Comparison of ENCODE assay signal across 8 mouse cellular contexts in genomic region chr8:119909944-119910546, GRCm38 (mm10). TPM values are rescaled to one million over a fixed set of nuclear protein-coding genes. Genes with fewer than 3 reads are reported as not detected.
A peak's percentile ranks its signal among the peaks of the same experiment; 100 is the strongest.
DNase-seq lines count a peak whose midpoint lies in the region; ATAC-seq and TF ChIP-seq lines count a peak whose summit lies in the region.

Usp10 (plus strand) TSS chr8:119910360.

- peak; percentile 43 for DNase-seq in cerebellum, adult 9-11 months
- DNase-seq in cerebellum, postnatal 36 days = no peak
- DNase-seq in left cerebral cortex, postnatal 10 days (ENCODE audit: extremely low spot score in 1 of 2, low spot score in 2 of 2) = no peak
- peak; percentile 44 for DNase-seq in midbrain, postnatal 0 days (ENCODE audit: low spot score)
- no peak for DNase-seq in adipocyte (ENCODE audit: low spot score)

- 30% methylated on average over 13 of the region's 13 CpGs for WGBS in heart, embryonic 12.5 days
- WGBS in midbrain, postnatal 0 days = 23% methylated on average over 13 of the region's 13 CpGs

- peak within 1 kb of the TSS; percentile 95 for H3K4me2 ChIP-seq in heart, embryonic 12.5 days
- peak within 1 kb of the TSS; percentile 74 for H3K4me2 ChIP-seq in midbrain, postnatal 0 days (ENCODE audit: low read depth, low read length, poor library complexity, severe bottlenecking)

- no peaks in the 10 kb centered on the region for H3K9me3 ChIP-seq in heart, embryonic 12.5 days (replicated peaks)
- no peaks in the 10 kb centered on the region for H3K9me3 ChIP-seq in midbrain, postnatal 0 days (ENCODE audit: low read length)

- no peak for TF ChIP-seq CTCF in C2C12 (IDR thresholded peaks at IDR 0.05; ENCODE audit: control insufficient read depth, insufficient read depth, insufficient read length)
- TF ChIP-seq CTCF in cortical plate, adult 2 months (IDR thresholded peaks at IDR 0.05; ENCODE audit: extremely low read depth, insufficient read depth, low read length) = no peak
- TF ChIP-seq CTCF in midbrain, postnatal 0 days (IDR thresholded peaks at IDR 0.05) = no peak

- TF ChIP-seq POLR2A in cortical plate, adult 2 months (IDR thresholded peaks at IDR 0.05; ENCODE audit: extremely low read depth, insufficient read depth, low read length) = no peak

- peak within 1 kb of the TSS; percentile 94 for H3ac ChIP-seq in C2C12 (ENCODE audit: control insufficient read depth, insufficient read length, low read depth)

- peak within 1 kb of the TSS; percentile 75 for H3K4me3 ChIP-seq in C2C12 (ENCODE audit: insufficient read depth, poor library complexity, severe bottlenecking)
- peak within 1 kb of the TSS; percentile 69 for H3K4me3 ChIP-seq in cortical plate, adult 2 months (ENCODE audit: insufficient read depth, low read length)
- H3K4me3 ChIP-seq in heart, embryonic 12.5 days = peak within 1 kb of the TSS; percentile 84
- peak within 1 kb of the TSS; percentile 50 for H3K4me3 ChIP-seq in midbrain, postnatal 0 days (ENCODE audit: low read depth, low read length)

- peak within 1 kb of the TSS; percentile 79 for H3K27ac ChIP-seq in cortical plate, adult 2 months (ENCODE audit: insufficient read depth, low read length)
- H3K27ac ChIP-seq in heart, embryonic 12.5 days (ENCODE audit: poor library complexity, severe bottlenecking) = peak within 1 kb of the TSS; percentile 89
- peak within 1 kb of the TSS; percentile 89 for H3K27ac ChIP-seq in midbrain, postnatal 0 days (ENCODE audit: low read depth, low read length)

- no peaks in the 10 kb centered on the region for H3K36me3 ChIP-seq in C2C12 (ENCODE audit: control insufficient read depth, insufficient read depth)
- no peaks in the 10 kb centered on the region for H3K36me3 ChIP-seq in heart, embryonic 12.5 days
- H3K36me3 ChIP-seq in midbrain, postnatal 0 days (ENCODE audit: insufficient read depth, low read length) = no peaks in the 10 kb centered on the region

- ATAC-seq in heart, embryonic 12.5 days (ENCODE audit: insufficient number of reproducible peaks, low FRiP score) = peak; percentile 63
- 0 out of 2 replicates have a peak, but pooled peaks have one; percentile 24 for ATAC-seq in midbrain, postnatal 0 days (ENCODE audit: low FRiP score)

- peak within 1 kb of the TSS; percentile 95 for H3K9ac ChIP-seq in heart, embryonic 12.5 days
- H3K9ac ChIP-seq in midbrain, postnatal 0 days (replicated peaks; ENCODE audit: low read length, poor library complexity, severe bottlenecking) = peak within 1 kb of the TSS; percentile 92

- intact Hi-C loops in left cerebral cortex, postnatal 10 days (cut with DNase I) = no loop called here

- H3K27me3 ChIP-seq in C2C12 (ENCODE audit: control insufficient read depth, insufficient read depth, insufficient read length) = no peaks in the 10 kb centered on the region
- H3K27me3 ChIP-seq in heart, embryonic 12.5 days (replicated peaks) = no peaks in the 10 kb centered on the region
- H3K27me3 ChIP-seq in midbrain, postnatal 0 days (ENCODE audit: insufficient read depth, low read length) = no peaks in the 10 kb centered on the region

- H3K79me3 ChIP-seq in C2C12 (ENCODE audit: low read depth) = peaks cover 41% of the 10 kb centered on the region

- H3K79me2 ChIP-seq in C2C12 (ENCODE audit: control insufficient read depth, insufficient read depth) = peaks cover 45% of the 10 kb centered on the region

- peaks cover 2% of the 10 kb centered on the region for H3K4me1 ChIP-seq in cortical plate, adult 2 months (ENCODE audit: control insufficient read depth, insufficient read depth, low read length)
- H3K4me1 ChIP-seq in heart, embryonic 12.5 days (replicated peaks) = peaks cover 40% of the 10 kb centered on the region
- peaks cover 23% of the 10 kb centered on the region for H3K4me1 ChIP-seq in midbrain, postnatal 0 days (ENCODE audit: insufficient read depth, low read length)

TF ChIP-seq in C2C12, 6 proteins besides CTCF, POLR2A, EP300 and RAD21:
- TF ChIP-seq MYOD1 (IDR thresholded peaks at IDR 0.05; ENCODE audit: control insufficient read depth, insufficient read length, low read depth) (no peak), MAX (IDR thresholded peaks at IDR 0.05) (no peak), FOSL1 (IDR thresholded peaks at IDR 0.05; ENCODE audit: insufficient read depth, low read length, poor library complexity, severe bottlenecking) (no peak), USF1 (IDR thresholded peaks at IDR 0.05; ENCODE audit: low read depth) (no peak), CEBPB (IDR thresholded peaks at IDR 0.05; ENCODE audit: low read depth) (no peak), MYOG (IDR thresholded peaks at IDR 0.05; ENCODE audit: control insufficient read depth, extremely low read depth, insufficient read length) (no peak)

RNA-seq across cellular contexts. Expression of gene Usp10, which starts in this region (rescaled TPM):
- 101 TPM for polyA plus RNA-seq in C2C12 (2012; fragmentation: generic; extraction: Trizol)
- 75.6 and 81.9 TPM in 2 replicates for polyA plus RNA-seq in cortical plate, adult 2 months (2012; rRNA removed)
- 112 and 116 TPM in 2 replicates for polyA plus RNA-seq in heart, embryonic 12.5 days (2016; fragmentation: Nextera tagmentation; extraction: Ambion mirVana)
- 100 to 1,000 TPM in 1 of 2 experiments, 10 to 100 TPM in 1; 94.5 to 114 TPM for total RNA-seq in left cerebral cortex, postnatal 10 days (2021)
- 88.5 and 88.8 TPM in 2 replicates for total RNA-seq in midbrain, postnatal 0 days (2014; rRNA removed)
- polyA plus RNA-seq in midbrain, postnatal 0 days (2015; fragmentation: Nextera tagmentation; extraction: Ambion mirVana) = 93.6 and 94.6 TPM in 2 replicates

Comparison
In these comparisons a context has a peak if more than half of its experiments do, and no peak if none do; other contexts are left out.
1. DNase-seq: peak in cerebellum, adult 9-11 months (single experiment) and midbrain, postnatal 0 days (single experiment); none in cerebellum, postnatal 36 days (0 of 2), left cerebral cortex, postnatal 10 days (0 of 2) and adipocyte (single experiment).
2. Peak in every context shown above with its lines, with median percentiles within 50 percentile points of each other: H3K4me3 ChIP-seq and H3K27ac ChIP-seq.